Mouse (Mus musculus) olfactory bulb, adult 2 months (tissue): ENCODE results near the gene Fat4.

ENCODE experiments used
- CTCF ChIP-seq: fragments of 200-500 bp; IDR thresholded peaks from 2 replicates; pipeline ENCODE4 v1.5.1; 2012; ENCODE audit warnings: low read depth, mild to moderate bottlenecking, low read length, moderate library complexity; ENCODE audit not compliant: insufficient read depth
- POLR2A ChIP-seq: fragments of 200-500 bp; IDR thresholded peaks from 2 replicates; pipeline ENCODE4 v1.6.1; 2012; ENCODE audit warnings: mild to moderate bottlenecking, low read depth, low read length, moderate library complexity; ENCODE audit not compliant: insufficient read depth

- TF ChIP-seq CTCF (no peak), POLR2A (no peak)
Observed at GRCm38 (mm10) chr3:38918926-38919325, 32.2 kb downstream of the Fat4 start.
